Mouse (Mus musculus): ENCODE data around the gene Umod. TPM values are rescaled to one million over a fixed set of nuclear protein-coding genes. Genes with fewer than 3 reads are reported as not detected.

The Umod gene
- polyA plus RNA-seq, 1 experiment from 2014 or later, result not detected

- Histone ChIP-seq H3K36me3 (replicated peaks; ENCODE audit: control insufficient read depth, insufficient read depth, low read depth, low read length) (no peaks in the 10 kb centered on the region), H3K9ac (replicated peaks; ENCODE audit: low read length) (no peak overlapping the region), H3K27ac (replicated peaks; ENCODE audit: low read depth, low read length) (no peak overlapping the region), H3K4me3 (ENCODE audit: low read depth, low read length) (no peak overlapping the region), H3K27me3 (ENCODE audit: control insufficient read depth, insufficient read depth, low read length) (no peaks in the 10 kb centered on the region), H3K4me2 (ENCODE audit: low read depth, low read length) (no peak overlapping the region), H3K4me1 (ENCODE audit: control insufficient read depth, insufficient read depth, low read length) (no peaks in the 10 kb centered on the region), H3K9me3 (replicated peaks; ENCODE audit: control insufficient read depth, low read length) (no peaks in the 10 kb centered on the region)
- 85% methylated on average over 5 of the region's 5 CpGs for WGBS
- no peak for DNase-seq (ENCODE audit: low spot score)
- no peak for ATAC-seq (replicated peaks; ENCODE audit: insufficient number of reproducible peaks, low FRiP score, low TSS enrichment, low read depth)
These were observed 7.6 kb upstream of the Umod start for GRCm38 (mm10) chr7:119486683-119487082.

- WGBS, result 85% methylated on average over 4 of the region's 4 CpGs
- ATAC-seq (replicated peaks; ENCODE audit: insufficient number of reproducible peaks, low FRiP score, low TSS enrichment, low read depth), result no peak
- H3K4me3 ChIP-seq (ENCODE audit: low read depth, low read length), result no peak overlapping the region
- H3K9me3 ChIP-seq (replicated peaks; ENCODE audit: control insufficient read depth, low read length), result no peaks in the 10 kb centered on the region
- H3K9ac ChIP-seq (replicated peaks; ENCODE audit: low read length), result no peak overlapping the region
- H3K4me1 ChIP-seq (ENCODE audit: control insufficient read depth, insufficient read depth, low read length), result no peaks in the 10 kb centered on the region
- H3K27me3 ChIP-seq (ENCODE audit: control insufficient read depth, insufficient read depth, low read length), result no peaks in the 10 kb centered on the region
- no peak overlapping the region for H3K4me2 ChIP-seq (ENCODE audit: low read depth, low read length)
- no peak for DNase-seq (ENCODE audit: low spot score)
- no peaks in the 10 kb centered on the region for H3K36me3 ChIP-seq (replicated peaks; ENCODE audit: control insufficient read depth, insufficient read depth, low read depth, low read length)
- H3K27ac ChIP-seq (replicated peaks; ENCODE audit: low read depth, low read length), result no peak overlapping the region
These were observed 5.1 kb upstream of the Umod start for GRCm38 (mm10) chr7:119484154-119484553.

- H3K36me3 ChIP-seq (replicated peaks; ENCODE audit: control insufficient read depth, insufficient read depth, low read depth, low read length), result no peaks in the 10 kb centered on the region
- DNase-seq (ENCODE audit: low spot score) (no peak), ATAC-seq (replicated peaks; ENCODE audit: insufficient number of reproducible peaks, low FRiP score, low TSS enrichment, low read depth) (peak; percentile 48; the same call in 1 of the 2 replicates)
- H3K4me3 ChIP-seq (ENCODE audit: low read depth, low read length), result no peak overlapping the region
- no peak overlapping the region for H3K27ac ChIP-seq (replicated peaks; ENCODE audit: low read depth, low read length)
- H3K9me3 ChIP-seq (replicated peaks; ENCODE audit: control insufficient read depth, low read length), result no peaks in the 10 kb centered on the region
- no peaks in the 10 kb centered on the region for H3K27me3 ChIP-seq (ENCODE audit: control insufficient read depth, insufficient read depth, low read length)
- H3K4me1 ChIP-seq (ENCODE audit: control insufficient read depth, insufficient read depth, low read length), result no peaks in the 10 kb centered on the region
- WGBS, result 72% methylated on average over 33 of the region's 33 CpGs
- H3K9ac ChIP-seq (replicated peaks; ENCODE audit: low read length), result no peak overlapping the region
- H3K4me2 ChIP-seq (ENCODE audit: low read depth, low read length), result no peak overlapping the region
These were observed 2.3 kb downstream of the Umod start for GRCm38 (mm10) chr7:119476500-119477389.

- Histone ChIP-seq H3K36me3 (replicated peaks; ENCODE audit: control insufficient read depth, insufficient read depth, low read depth, low read length) (no peaks in the 10 kb centered on the region), H3K27me3 (ENCODE audit: control insufficient read depth, insufficient read depth, low read length) (no peaks in the 10 kb centered on the region)
- 93% methylated on average over 6 of the region's 6 CpGs for WGBS
These were observed 19.9 kb downstream of the Umod start, which contains the start of gene Gp2 for GRCm38 (mm10) chr7:119459185-119459584. Gp2 (minus strand) TSS chr7:119459285.

GRCm38 (mm10) chr7:119454192-119454591 lies 24.9 kb downstream of the Umod start:
- Histone ChIP-seq H3K27me3 (ENCODE audit: control insufficient read depth, insufficient read depth, low read length) (no peaks in the 10 kb centered on the region), H3K4me2 (ENCODE audit: low read depth, low read length) (no peak overlapping the region), H3K9me3 (replicated peaks; ENCODE audit: control insufficient read depth, low read length) (no peaks in the 10 kb centered on the region), H3K36me3 (replicated peaks; ENCODE audit: control insufficient read depth, insufficient read depth, low read depth, low read length) (no peaks in the 10 kb centered on the region), H3K27ac (replicated peaks; ENCODE audit: low read depth, low read length) (no peak overlapping the region), H3K4me1 (ENCODE audit: control insufficient read depth, insufficient read depth, low read length) (no peaks in the 10 kb centered on the region), H3K4me3 (ENCODE audit: low read depth, low read length) (no peak overlapping the region), H3K9ac (replicated peaks; ENCODE audit: low read length) (no peak overlapping the region)
- DNase-seq (ENCODE audit: low spot score) (no peak), ATAC-seq (replicated peaks; ENCODE audit: insufficient number of reproducible peaks, low FRiP score, low TSS enrichment, low read depth) (no peak)
- 80% methylated on average over 7 of the region's 7 CpGs for WGBS

More at GRCm38 (mm10) chr7:119459185-119459584, 19.9 kb downstream of the Umod start, which contains the start of gene Gp2:
- Histone ChIP-seq H3K27ac (replicated peaks; ENCODE audit: low read depth, low read length) (no peak within 1 kb of the TSS), H3K9me3 (replicated peaks; ENCODE audit: control insufficient read depth, low read length) (no peaks in the 10 kb centered on the region), H3K4me2 (ENCODE audit: low read depth, low read length) (no peak within 1 kb of the TSS), H3K4me1 (ENCODE audit: control insufficient read depth, insufficient read depth, low read length) (no peaks in the 10 kb centered on the region), H3K9ac (replicated peaks; ENCODE audit: low read length) (no peak within 1 kb of the TSS), H3K4me3 (ENCODE audit: low read depth, low read length) (no peak within 1 kb of the TSS)
- ATAC-seq (replicated peaks; ENCODE audit: insufficient number of reproducible peaks, low FRiP score, low TSS enrichment, low read depth) (no peak), DNase-seq (ENCODE audit: low spot score) (no peak)

GRCm38 (mm10) chr7:119443849-119444248 lies 35.2 kb downstream of the Umod start:
- 77% methylated on average over 4 of the region's 4 CpGs for WGBS
- Histone ChIP-seq H3K27me3 (ENCODE audit: control insufficient read depth, insufficient read depth, low read length) (no peaks in the 10 kb centered on the region), H3K4me3 (ENCODE audit: low read depth, low read length) (no peak overlapping the region), H3K4me1 (ENCODE audit: control insufficient read depth, insufficient read depth, low read length) (no peaks in the 10 kb centered on the region), H3K27ac (replicated peaks; ENCODE audit: low read depth, low read length) (no peak overlapping the region), H3K9ac (replicated peaks; ENCODE audit: low read length) (no peak overlapping the region), H3K9me3 (replicated peaks; ENCODE audit: control insufficient read depth, low read length) (no peaks in the 10 kb centered on the region), H3K4me2 (ENCODE audit: low read depth, low read length) (no peak overlapping the region), H3K36me3 (replicated peaks; ENCODE audit: control insufficient read depth, insufficient read depth, low read depth, low read length) (no peaks in the 10 kb centered on the region)
- DNase-seq (ENCODE audit: low spot score) (peak; percentile 1), ATAC-seq (replicated peaks; ENCODE audit: insufficient number of reproducible peaks, low FRiP score, low TSS enrichment, low read depth) (no peak)

- H3K4me1 ChIP-seq (ENCODE audit: control insufficient read depth, insufficient read depth, low read length), result no peaks in the 10 kb centered on the region
- no peaks in the 10 kb centered on the region for H3K27me3 ChIP-seq (ENCODE audit: control insufficient read depth, insufficient read depth, low read length)
- no peak overlapping the region for H3K4me3 ChIP-seq (ENCODE audit: low read depth, low read length)
- no peaks in the 10 kb centered on the region for H3K36me3 ChIP-seq (replicated peaks; ENCODE audit: control insufficient read depth, insufficient read depth, low read depth, low read length)
- no peak overlapping the region for H3K27ac ChIP-seq (replicated peaks; ENCODE audit: low read depth, low read length)
- ATAC-seq (replicated peaks; ENCODE audit: insufficient number of reproducible peaks, low FRiP score, low TSS enrichment, low read depth) (no peak), DNase-seq (ENCODE audit: low spot score) (no peak)
- H3K4me2 ChIP-seq (ENCODE audit: low read depth, low read length), result no peak overlapping the region
- 77% methylated on average over 1 of the region's 1 CpGs for WGBS
- no peak overlapping the region for H3K9ac ChIP-seq (replicated peaks; ENCODE audit: low read length)
- H3K9me3 ChIP-seq (replicated peaks; ENCODE audit: control insufficient read depth, low read length), result no peaks in the 10 kb centered on the region
These were observed 37.1 kb downstream of the Umod start for GRCm38 (mm10) chr7:119441938-119442337.

- ATAC-seq (replicated peaks; ENCODE audit: insufficient number of reproducible peaks, low FRiP score, low TSS enrichment, low read depth), result no peak
- Histone ChIP-seq H3K4me2 (ENCODE audit: low read depth, low read length) (no peak overlapping the region), H3K9ac (replicated peaks; ENCODE audit: low read length) (no peak overlapping the region)
These were observed 51.9 kb downstream of the Umod start for GRCm38 (mm10) chr7:119427180-119427616.

More at GRCm38 (mm10) chr7:119427180-119427616, 51.9 kb downstream of the Umod start:
- H3K4me1 ChIP-seq (ENCODE audit: control insufficient read depth, insufficient read depth, low read length), result no peaks in the 10 kb centered on the region
- no peaks in the 10 kb centered on the region for H3K36me3 ChIP-seq (replicated peaks; ENCODE audit: control insufficient read depth, insufficient read depth, low read depth, low read length)
- DNase-seq (ENCODE audit: low spot score), result peak; percentile 74
- H3K9me3 ChIP-seq (replicated peaks; ENCODE audit: control insufficient read depth, low read length), result no peaks in the 10 kb centered on the region
- 15% methylated on average over 6 of the region's 6 CpGs for WGBS
- no peak overlapping the region for H3K4me3 ChIP-seq (ENCODE audit: low read depth, low read length)
- H3K27me3 ChIP-seq (ENCODE audit: control insufficient read depth, insufficient read depth, low read length), result no peaks in the 10 kb centered on the region
- no peak overlapping the region for H3K27ac ChIP-seq (replicated peaks; ENCODE audit: low read depth, low read length)

All from embryonic facial prominence, embryonic 11.5 days (tissue).